Mouse (Mus musculus) megakaryocyte, embryonic 14.5 days (primary cell): ENCODE results near the gene Traf3. TPM values are rescaled to one million over a fixed set of nuclear protein-coding genes. Genes with fewer than 3 reads are reported as not detected.

Source experiments
- H3K27me3 ChIP-seq: replicated peaks from 2 replicates; pipeline ENCODE3; 2012; ENCODE audit warnings: inconsistent platforms
- H3K36me3 ChIP-seq: replicated peaks from 2 replicates; pipeline ENCODE3; 2012; ENCODE audit warnings: low read length, inconsistent platforms, mixed read lengths
- H3K4me1 ChIP-seq: 2 replicates; pipeline ENCODE4 v1.6.1; 2012; ENCODE audit warnings: inconsistent platforms
- H3K4me3 ChIP-seq: replicated peaks from 2 replicates; pipeline ENCODE3; 2012; ENCODE audit warnings: moderate library complexity, mild to moderate bottlenecking, inconsistent platforms
- H3K9me3 ChIP-seq: 2 replicates; pipeline ENCODE4 v1.6.1; 2012; ENCODE audit warnings: inconsistent platforms
- FLI1 ChIP-seq: IDR thresholded peaks from 2 replicates; pipeline ENCODE4 v1.6.1; 2012; ENCODE audit warnings: low read length, inconsistent platforms, mixed read lengths
- GATA1 ChIP-seq: IDR thresholded peaks from 3 replicates; pipeline ENCODE4 v1.6.1; 2012; ENCODE audit warnings: mixed read lengths, low read length, inconsistent platforms, borderline replicate concordance
- polyA plus RNA-seq: library from polyadenylated mRNA; stranded (reverse); fragments of >175 nt; gene quantifications from 2 replicates; pipeline ENCODE4 v1.2.3, GENCODE M21; 2012; ENCODE audit warnings: low replicate concordance; ENCODE audit not compliant: insufficient read depth

The Traf3 gene
- polyA plus RNA-seq, 1 experiment, result 5.1 TPM

DNA sequence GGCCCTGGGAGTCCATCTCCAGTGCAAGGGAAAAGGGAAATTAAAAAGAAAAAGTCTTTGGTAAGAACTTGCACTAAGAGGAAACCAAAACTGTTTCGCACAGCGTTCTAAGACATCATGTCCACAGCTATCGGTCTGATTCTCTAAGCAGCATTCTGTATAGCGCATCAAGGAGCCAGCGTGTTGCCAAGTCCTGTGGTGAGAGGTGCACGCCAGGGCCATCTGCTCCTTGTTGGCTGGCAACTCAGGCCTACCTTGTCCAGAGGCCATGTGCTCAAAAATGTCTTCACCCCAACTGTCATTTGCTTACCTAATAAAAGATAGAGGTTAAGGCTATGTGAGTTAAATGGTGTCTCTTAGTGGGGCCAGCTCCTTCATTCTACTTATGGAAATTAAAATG is 75.7 kb downstream of the Traf3 start:
- Histone ChIP-seq H3K4me1 (peaks cover 15% of the 10 kb centered on the region), H3K36me3 (peaks cover 96% of the 10 kb centered on the region), H3K4me3 (no peak overlapping the region), H3K27me3 (no peaks in the 10 kb centered on the region), H3K9me3 (no peaks in the 10 kb centered on the region)
- TF ChIP-seq FLI1, result no peak
- no peak for TF ChIP-seq GATA1

DNA sequence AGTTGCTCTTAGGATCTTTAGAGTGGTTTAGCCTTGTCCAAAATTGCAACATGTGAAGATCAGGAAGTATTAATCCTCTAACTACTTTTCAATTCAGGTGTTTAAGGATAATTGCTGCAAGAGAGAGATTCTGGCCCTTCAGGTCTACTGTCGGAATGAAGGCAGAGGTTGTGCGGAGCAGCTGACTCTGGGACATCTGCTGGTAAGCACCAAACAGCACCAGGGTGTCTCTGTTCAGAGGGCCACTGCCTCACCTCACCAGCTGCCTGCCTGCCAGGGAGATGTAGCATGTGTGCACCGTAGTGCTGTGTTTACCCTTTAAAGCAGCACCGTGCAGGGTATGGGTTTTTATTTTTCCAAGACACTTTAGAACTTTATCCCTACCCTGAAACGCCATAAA is 76.2 kb downstream of the Traf3 start:
- H3K4me3 ChIP-seq, result no peak overlapping the region
- H3K4me1 ChIP-seq, result peaks cover 15% of the 10 kb centered on the region
- peaks cover 98% of the 10 kb centered on the region for H3K36me3 ChIP-seq
- TF ChIP-seq FLI1 (no peak), GATA1 (no peak)
- H3K9me3 ChIP-seq, result no peaks in the 10 kb centered on the region
- no peaks in the 10 kb centered on the region for H3K27me3 ChIP-seq

DNA sequence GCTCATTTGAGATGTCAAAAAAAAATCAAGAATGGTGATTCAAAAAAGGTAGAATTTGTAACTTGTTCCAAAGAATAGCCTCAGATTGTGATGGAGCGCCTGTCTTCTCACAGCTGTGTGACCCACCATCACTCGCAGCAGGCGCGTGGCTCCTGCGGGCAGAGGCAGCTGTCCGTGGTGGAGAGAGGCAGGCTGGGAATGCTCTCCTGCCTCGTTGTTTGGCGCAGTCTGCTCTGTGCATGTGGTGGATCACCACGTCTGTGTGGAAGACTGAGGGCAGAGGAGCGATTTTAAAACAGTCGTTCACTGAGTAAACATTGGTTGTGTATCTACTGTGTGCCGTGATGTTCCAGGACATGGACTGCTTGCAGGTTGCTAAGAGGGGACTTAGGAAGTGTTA is 77.6 kb downstream of the Traf3 start:
- TF ChIP-seq GATA1 (no peak), FLI1 (no peak)
- Histone ChIP-seq H3K36me3 (peaks cover 98% of the 10 kb centered on the region), H3K4me3 (no peak overlapping the region), H3K4me1 (peaks cover 15% of the 10 kb centered on the region), H3K27me3 (no peaks in the 10 kb centered on the region), H3K9me3 (no peaks in the 10 kb centered on the region)

DNA sequence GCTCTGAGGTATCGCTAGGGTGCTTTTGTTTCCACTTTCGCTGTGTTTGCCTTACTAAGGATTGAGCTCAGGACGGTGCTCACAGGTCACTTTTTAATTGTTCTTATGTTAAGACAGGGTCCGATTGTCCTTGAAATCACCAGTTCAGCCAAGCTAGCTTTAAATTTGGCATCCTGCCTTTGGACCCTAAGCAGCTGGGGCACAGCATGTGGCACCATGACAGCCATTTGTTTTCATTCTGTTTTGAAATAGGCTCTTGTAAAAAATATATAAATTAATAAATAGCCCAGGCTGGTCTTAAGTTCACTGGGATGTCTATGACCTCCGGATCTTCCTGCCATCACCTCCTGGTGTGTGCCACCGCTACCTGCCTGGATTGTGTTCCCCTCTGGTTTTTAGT is 78.9 kb downstream of the Traf3 start:
- peaks cover 12% of the 10 kb centered on the region for H3K4me1 ChIP-seq
- no peaks in the 10 kb centered on the region for H3K9me3 ChIP-seq
- H3K4me3 ChIP-seq, result no peak overlapping the region
- H3K27me3 ChIP-seq, result no peaks in the 10 kb centered on the region
- no peak for TF ChIP-seq FLI1
- TF ChIP-seq GATA1, result no peak
- H3K36me3 ChIP-seq, result peaks cover 98% of the 10 kb centered on the region

DNA sequence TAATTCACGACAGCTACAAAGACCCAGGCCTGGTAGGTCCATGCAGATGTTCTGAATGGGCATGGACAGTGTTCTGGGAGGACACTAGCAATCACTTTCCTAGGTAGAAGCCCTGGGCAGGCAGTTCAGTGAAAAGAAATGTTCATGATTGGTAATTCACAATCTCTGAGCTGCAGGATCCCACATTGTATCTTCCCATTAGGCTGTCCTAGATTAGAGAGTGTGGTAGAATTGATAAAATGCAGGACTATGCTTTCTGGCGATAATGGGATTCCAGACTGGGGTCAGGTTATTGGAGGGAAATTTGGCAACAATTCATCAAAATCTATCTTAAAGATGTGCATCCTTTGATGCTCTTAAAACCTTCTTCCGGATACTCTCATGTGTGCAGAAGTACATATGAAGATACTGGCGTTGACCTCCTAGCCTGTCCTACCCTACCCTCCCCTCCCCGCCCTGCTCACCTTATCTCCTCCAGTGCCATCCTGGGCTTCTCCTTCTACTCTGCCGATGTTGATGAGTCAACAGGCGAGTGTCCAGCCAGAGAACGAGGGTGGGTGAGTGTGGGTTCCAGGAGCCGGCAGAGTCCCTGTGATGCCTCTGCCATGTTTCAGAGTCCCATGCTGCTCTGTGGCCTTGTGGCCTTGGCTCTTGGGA is 80.8 kb downstream of the Traf3 start:
- Histone ChIP-seq H3K27me3 (no peaks in the 10 kb centered on the region), H3K9me3 (no peaks in the 10 kb centered on the region), H3K4me1 (peaks cover 15% of the 10 kb centered on the region), H3K4me3 (no peak overlapping the region), H3K36me3 (peaks cover 99% of the 10 kb centered on the region)
- TF ChIP-seq FLI1 (no peak), GATA1 (no peak)

DNA sequence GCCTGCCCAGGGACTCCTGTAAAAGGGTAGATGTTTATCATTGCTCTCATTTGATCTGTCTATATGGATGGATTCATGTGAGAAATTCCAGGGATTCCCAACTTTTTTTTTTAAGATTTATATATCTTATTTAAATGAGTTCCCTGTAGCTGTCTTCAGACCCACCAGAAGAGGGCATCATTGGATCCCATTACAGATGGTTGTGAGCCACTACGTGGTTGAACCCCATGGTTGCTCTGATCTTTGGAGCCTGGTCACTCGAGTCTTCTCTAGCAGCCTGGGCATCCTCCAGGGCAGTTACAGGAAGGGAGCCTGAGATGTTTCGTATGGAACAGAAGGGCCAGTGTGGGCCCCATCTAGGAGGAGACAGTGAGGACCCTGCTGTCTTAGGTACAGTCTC is 82.9 kb downstream of the Traf3 start:
- Histone ChIP-seq H3K4me1 (peaks cover 16% of the 10 kb centered on the region), H3K36me3 (peaks cover 98% of the 10 kb centered on the region), H3K9me3 (no peaks in the 10 kb centered on the region), H3K4me3 (no peak overlapping the region), H3K27me3 (no peaks in the 10 kb centered on the region)
- TF ChIP-seq FLI1 (no peak), GATA1 (no peak)

DNA sequence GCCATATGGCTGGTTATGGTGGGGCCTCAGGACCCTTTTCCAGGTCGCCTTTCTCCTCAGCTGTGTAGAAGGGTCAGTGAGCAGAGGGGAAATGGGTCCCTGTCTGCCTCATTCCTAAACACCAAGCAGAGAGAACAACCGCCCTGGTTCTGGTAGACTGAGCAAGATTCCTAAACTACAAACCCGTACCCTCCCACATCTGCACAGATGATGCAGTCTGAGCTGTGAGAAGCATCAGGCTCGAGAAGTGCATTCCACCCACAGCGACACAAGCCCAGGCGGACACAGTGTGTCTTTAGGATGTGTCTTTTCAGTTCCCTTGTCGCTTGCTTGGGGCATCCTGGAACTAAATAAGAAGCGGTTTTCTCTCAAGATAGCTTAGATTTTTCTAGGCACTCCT is 83.9 kb downstream of the Traf3 start:
- H3K4me1 ChIP-seq, result peaks cover 9% of the 10 kb centered on the region
- H3K36me3 ChIP-seq, result peaks cover 98% of the 10 kb centered on the region
- H3K27me3 ChIP-seq, result no peaks in the 10 kb centered on the region
- TF ChIP-seq GATA1, result no peak
- TF ChIP-seq FLI1, result no peak
- no peaks in the 10 kb centered on the region for H3K9me3 ChIP-seq
- no peak overlapping the region for H3K4me3 ChIP-seq

DNA sequence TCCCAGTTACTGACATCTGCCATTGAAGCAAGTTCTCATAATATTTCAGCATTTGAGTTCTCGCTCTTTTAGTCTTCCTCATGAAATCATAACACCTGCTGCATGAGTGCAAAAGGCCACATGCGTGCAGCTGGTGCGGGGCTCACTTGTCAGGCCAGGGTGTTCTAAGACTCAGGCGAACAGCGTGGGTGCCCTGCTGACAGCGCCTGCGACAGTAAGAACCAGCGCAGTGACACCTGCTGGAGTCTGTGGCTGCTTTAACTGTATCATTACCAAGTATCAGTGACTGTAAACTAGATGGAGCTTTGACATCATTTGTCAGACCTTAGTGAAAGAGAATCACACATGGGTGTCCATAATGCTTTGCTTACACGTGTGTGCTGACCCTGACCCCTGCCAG is 85.1 kb downstream of the Traf3 start:
- Histone ChIP-seq H3K9me3 (no peaks in the 10 kb centered on the region), H3K4me1 (peaks cover 9% of the 10 kb centered on the region), H3K36me3 (peaks cover 98% of the 10 kb centered on the region), H3K4me3 (no peak overlapping the region), H3K27me3 (no peaks in the 10 kb centered on the region)
- TF ChIP-seq FLI1 (no peak), GATA1 (no peak)

DNA sequence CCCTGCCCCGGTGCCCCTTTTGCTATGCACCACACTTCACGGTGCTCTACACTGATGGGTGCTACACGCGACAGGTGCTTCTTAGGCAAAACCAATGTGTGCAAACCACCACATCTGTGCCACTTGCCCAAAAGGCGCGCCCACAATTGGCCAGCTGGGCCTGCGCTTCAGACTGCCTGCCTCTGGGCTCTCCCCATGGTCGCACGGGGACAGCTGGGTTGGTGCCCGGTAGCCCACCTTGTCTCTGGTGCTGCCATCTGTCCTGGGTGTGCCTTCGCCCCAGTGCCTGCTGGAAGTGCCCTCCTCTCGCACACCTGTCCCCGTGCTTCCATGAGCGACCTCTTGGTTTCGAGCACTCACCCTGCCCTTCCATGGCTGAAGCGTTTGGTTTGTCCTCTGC is 97.5 kb downstream of the Traf3 start:
- H3K27me3 ChIP-seq, result peaks cover 7% of the 10 kb centered on the region
- peaks cover 96% of the 10 kb centered on the region for H3K36me3 ChIP-seq
- no peaks in the 10 kb centered on the region for H3K9me3 ChIP-seq
- TF ChIP-seq GATA1 (no peak), FLI1 (no peak)
- peaks cover 10% of the 10 kb centered on the region for H3K4me1 ChIP-seq
- no peak overlapping the region for H3K4me3 ChIP-seq

DNA sequence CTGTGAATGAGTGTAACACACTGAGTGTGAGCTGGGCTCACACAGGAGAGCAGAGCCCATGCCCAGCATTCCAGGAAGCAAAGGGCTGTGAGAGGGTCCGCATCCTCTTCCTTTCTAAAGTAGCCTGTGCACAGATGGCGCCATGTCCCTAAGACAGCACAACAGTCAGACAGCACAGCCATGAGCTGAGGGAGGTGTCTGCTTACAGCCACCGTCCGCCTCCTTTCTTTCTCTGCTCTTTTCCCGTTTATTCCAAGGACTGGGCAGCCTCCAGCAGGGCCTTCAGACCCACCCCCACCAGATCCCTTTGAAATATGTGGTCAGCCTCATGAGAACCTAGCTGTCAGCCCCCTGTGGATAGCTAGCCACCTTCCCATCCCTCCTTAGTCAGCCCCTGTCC is 99.0 kb downstream of the Traf3 start:
- Histone ChIP-seq H3K9me3 (no peaks in the 10 kb centered on the region), H3K4me3 (no peak overlapping the region), H3K4me1 (peaks cover 17% of the 10 kb centered on the region), H3K36me3 (peaks cover 82% of the 10 kb centered on the region), H3K27me3 (peaks cover 16% of the 10 kb centered on the region)
- TF ChIP-seq FLI1, result no peak
- no peak for TF ChIP-seq GATA1

DNA sequence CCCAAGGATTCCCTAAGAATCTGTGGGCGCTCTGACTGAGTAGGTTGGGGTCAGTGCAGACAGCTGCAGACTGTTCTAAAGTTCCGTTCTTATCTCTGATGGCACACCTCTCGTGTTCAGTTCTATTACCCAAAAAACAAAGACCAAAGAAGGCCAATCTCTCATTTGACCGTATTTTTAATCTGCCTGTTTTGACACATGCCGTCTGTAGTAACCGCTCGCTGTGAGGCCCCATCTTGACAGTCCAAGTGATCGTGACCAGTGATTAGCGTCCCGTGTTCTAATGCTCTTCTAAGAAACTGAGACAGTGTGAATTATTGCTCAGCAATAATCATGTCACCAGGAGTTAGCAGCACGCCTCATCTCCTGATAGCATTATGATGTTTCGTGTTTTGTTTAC is 100.4 kb downstream of the Traf3 start:
- H3K4me3 ChIP-seq, result no peak overlapping the region
- peaks cover 68% of the 10 kb centered on the region for H3K36me3 ChIP-seq
- no peak for TF ChIP-seq FLI1
- peaks cover 30% of the 10 kb centered on the region for H3K27me3 ChIP-seq
- H3K9me3 ChIP-seq, result no peaks in the 10 kb centered on the region
- peaks cover 29% of the 10 kb centered on the region for H3K4me1 ChIP-seq
